In the genomic region with DNA sequence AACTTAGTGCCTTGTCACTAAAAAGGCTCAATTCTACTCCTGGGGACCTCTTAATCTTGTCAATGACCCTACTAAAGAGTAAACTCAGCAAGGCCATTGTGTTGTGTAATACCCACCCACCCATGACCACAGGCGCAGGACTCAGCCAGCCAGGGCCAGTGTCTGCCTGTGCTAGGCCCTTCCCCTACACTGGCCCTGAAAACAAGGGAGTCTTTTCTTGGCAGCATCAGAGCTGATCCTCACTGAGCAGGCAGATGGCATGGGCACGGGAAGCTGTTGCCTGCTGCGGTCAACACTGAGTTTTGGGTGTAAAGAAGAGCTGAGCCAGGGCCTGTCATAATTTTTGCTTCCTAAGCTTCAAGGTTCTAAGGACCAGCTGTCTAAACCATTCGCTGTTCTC, we compare ENCODE assay signal across 10 mouse cellular contexts. TPM values are rescaled to one million over a fixed set of nuclear protein-coding genes. Genes with fewer than 3 reads are reported as not detected.
DNase-seq lines count a peak whose midpoint lies in the region; ATAC-seq and TF ChIP-seq lines count a peak whose summit lies in the region.
"Had no signal": no experiment of that assay in that cellular context is flagged by ENCODE, and none has a peak within 500 bp of the region (broad histone marks: within the 10 kb centered on the region; RNA-seq: fewer than 3 reads in every experiment).

No protein-coding gene starts in this region.

- H3K36me3 ChIP-seq in liver, embryonic 16.5 days (ENCODE audit: control insufficient read depth, insufficient read depth) = no peaks in the 10 kb centered on the region
- 0 out of 2 replicates have a peak, but pooled peaks cover 4% of the 10 kb centered on the region for H3K36me3 ChIP-seq in liver, postnatal 0 days (replicated peaks; ENCODE audit: insufficient read depth, low read length)
- peaks cover 18% of the 10 kb centered on the region for H3K36me3 ChIP-seq in limb, embryonic 10.5 days

- no peak for DNase-seq in liver, postnatal 0 days
- DNase-seq in adrenal gland, postnatal 36 days = peak; percentile 50 to 75
- DNase-seq in cerebellum, postnatal 14 days = peak; percentile 43 to 66
- DNase-seq in limb, embryonic 10.5 days (ENCODE audit: low spot score) = peak; percentile 25
- no peak for DNase-seq in heart, postnatal 4 days
- DNase-seq in gastrocnemius, postnatal 4 days (ENCODE audit: low spot score in 2 of 2) = no peak
- no peak for DNase-seq in urinary bladder, adult 2 months (ENCODE audit: low spot score)

- 51% methylated on average over 4 of the region's 4 CpGs for WGBS in liver, embryonic 16.5 days (ENCODE audit: insufficient replicate concordance)
- 57% methylated on average over 4 of the region's 4 CpGs for WGBS in liver, postnatal 0 days (ENCODE audit: insufficient replicate concordance)
- WGBS in limb, embryonic 10.5 days = 82% methylated on average over 4 of the region's 4 CpGs

- H3K27me3 ChIP-seq in liver, embryonic 16.5 days (ENCODE audit: control insufficient read depth, insufficient read depth, low read depth, low read length) = peaks cover 33% of the 10 kb centered on the region
- H3K27me3 ChIP-seq in liver, postnatal 0 days (ENCODE audit: insufficient read depth, low read length) = peaks cover 30% of the 10 kb centered on the region
- peaks cover 22% of the 10 kb centered on the region; the same call in 1 of the 2 replicates for H3K27me3 ChIP-seq in limb, embryonic 10.5 days (ENCODE audit: low read depth, poor library complexity, severe bottlenecking)

- H3K27ac ChIP-seq in liver, embryonic 16.5 days (ENCODE audit: low read length) = no peak overlapping the region
- no peak overlapping the region for H3K27ac ChIP-seq in liver, postnatal 0 days (ENCODE audit: low read depth)
- H3K27ac ChIP-seq in limb, embryonic 10.5 days = no peak overlapping the region
- H3K27ac ChIP-seq: embryonic facial prominence, embryonic 12.5 days; limb, embryonic 12.5 days had no signal

- ATAC-seq in liver, embryonic 16.5 days (ENCODE audit: low read depth) = peak; percentile 35; the same call in 1 of the 2 replicates
- no peak for ATAC-seq in liver, postnatal 0 days

- TF ChIP-seq CTCF in liver, postnatal 0 days (IDR thresholded peaks at IDR 0.05; ENCODE audit: low read depth) = no peak

- no peaks in the 10 kb centered on the region; the same call in 1 of the 2 replicates for H3K4me1 ChIP-seq in liver, embryonic 16.5 days (ENCODE audit: control insufficient read depth, low read depth, low read length)
- peaks cover 6% of the 10 kb centered on the region; the same call in 1 of the 2 replicates for H3K4me1 ChIP-seq in liver, postnatal 0 days (ENCODE audit: insufficient read depth)
- peaks cover 8% of the 10 kb centered on the region; the same call in 1 of the 2 replicates for H3K4me1 ChIP-seq in limb, embryonic 10.5 days

- no peaks in the 10 kb centered on the region for H3K9me3 ChIP-seq in liver, embryonic 16.5 days (replicated peaks; ENCODE audit: control insufficient read depth, low read length)
- H3K9me3 ChIP-seq in liver, postnatal 0 days (ENCODE audit: low read length) = no peaks in the 10 kb centered on the region
- H3K9me3 ChIP-seq in limb, embryonic 10.5 days (replicated peaks) = no peaks in the 10 kb centered on the region
- H3K9me3 ChIP-seq: embryonic facial prominence, embryonic 12.5 days; limb, embryonic 12.5 days had no signal

- H3K4me3 ChIP-seq in liver, embryonic 16.5 days (ENCODE audit: low read depth, low read length) = no peak overlapping the region
- H3K4me3 ChIP-seq in liver, postnatal 0 days (ENCODE audit: low read depth, low read length) = no peak overlapping the region
- H3K4me3 ChIP-seq in limb, embryonic 10.5 days = no peak overlapping the region
- H3K4me3 ChIP-seq: embryonic facial prominence, embryonic 12.5 days; limb, embryonic 12.5 days had no signal

- H3K4me2 ChIP-seq in liver, embryonic 16.5 days (ENCODE audit: low read depth, low read length) = no peak overlapping the region
- H3K4me2 ChIP-seq in liver, postnatal 0 days (ENCODE audit: low read depth, low read length) = no peak overlapping the region
- H3K4me2 ChIP-seq: embryonic facial prominence, embryonic 12.5 days; limb, embryonic 12.5 days had no signal

- H3K9ac ChIP-seq in liver, embryonic 16.5 days (ENCODE audit: low read depth, low read length) = no peak overlapping the region
- no peak overlapping the region for H3K9ac ChIP-seq in liver, postnatal 0 days (replicated peaks)
- H3K9ac ChIP-seq: embryonic facial prominence, embryonic 12.5 days; limb, embryonic 12.5 days had no signal

- TF ChIP-seq EP300 in liver, postnatal 0 days (IDR thresholded peaks at IDR 0.05; ENCODE audit: low read depth) = no peak

RNA-seq across cellular contexts. Expression of gene Map6d1, which starts 3.7 kb away (rescaled TPM):
- 0.05 TPM in 1 of 2 replicates, not detected in the other for polyA plus RNA-seq in liver, embryonic 16.5 days (2015; fragmentation: Nextera tagmentation; extraction: Ambion mirVana)
- polyA plus RNA-seq in liver, postnatal 0 days (2015; fragmentation: Nextera tagmentation; extraction: Ambion mirVana) = not detected in 2 replicates
- total RNA-seq in adrenal gland, postnatal 36 days (2021) = 10 to 100 TPM in 1 of 2 experiments, under 1 TPM in 1; 0.66 to 16.8 TPM
- polyA plus RNA-seq in limb, embryonic 10.5 days (2016; fragmentation: Nextera tagmentation; extraction: Ambion mirVana) = 0.75 and 0.89 TPM in 2 replicates
- 1 to 10 TPM; 1.5 TPM for total RNA-seq in heart, postnatal 4 days (2021)
- total RNA-seq in gastrocnemius, postnatal 4 days (2021) = 1 to 10 TPM; 1.7 to 1.9 TPM
- polyA plus RNA-seq in urinary bladder, adult 2 months (2012; rRNA removed) = 0.28 and 0.51 TPM in 2 replicates

Comparison
In these comparisons a context has a peak if more than half of its experiments do, and no peak if none do; other contexts are left out.
1. DNase-seq: peak in adrenal gland, postnatal 36 days (2 of 2), cerebellum, postnatal 14 days (2 of 2) and limb, embryonic 10.5 days (single experiment); none in liver, postnatal 0 days (single experiment), heart, postnatal 4 days (single experiment), gastrocnemius, postnatal 4 days (0 of 2) and urinary bladder, adult 2 months (single experiment).